Mouse (Mus musculus): ENCODE results near the gene Phf2.
A peak's percentile ranks its signal among the peaks of the same experiment; 100 is the strongest.

The Phf2 gene

DNA sequence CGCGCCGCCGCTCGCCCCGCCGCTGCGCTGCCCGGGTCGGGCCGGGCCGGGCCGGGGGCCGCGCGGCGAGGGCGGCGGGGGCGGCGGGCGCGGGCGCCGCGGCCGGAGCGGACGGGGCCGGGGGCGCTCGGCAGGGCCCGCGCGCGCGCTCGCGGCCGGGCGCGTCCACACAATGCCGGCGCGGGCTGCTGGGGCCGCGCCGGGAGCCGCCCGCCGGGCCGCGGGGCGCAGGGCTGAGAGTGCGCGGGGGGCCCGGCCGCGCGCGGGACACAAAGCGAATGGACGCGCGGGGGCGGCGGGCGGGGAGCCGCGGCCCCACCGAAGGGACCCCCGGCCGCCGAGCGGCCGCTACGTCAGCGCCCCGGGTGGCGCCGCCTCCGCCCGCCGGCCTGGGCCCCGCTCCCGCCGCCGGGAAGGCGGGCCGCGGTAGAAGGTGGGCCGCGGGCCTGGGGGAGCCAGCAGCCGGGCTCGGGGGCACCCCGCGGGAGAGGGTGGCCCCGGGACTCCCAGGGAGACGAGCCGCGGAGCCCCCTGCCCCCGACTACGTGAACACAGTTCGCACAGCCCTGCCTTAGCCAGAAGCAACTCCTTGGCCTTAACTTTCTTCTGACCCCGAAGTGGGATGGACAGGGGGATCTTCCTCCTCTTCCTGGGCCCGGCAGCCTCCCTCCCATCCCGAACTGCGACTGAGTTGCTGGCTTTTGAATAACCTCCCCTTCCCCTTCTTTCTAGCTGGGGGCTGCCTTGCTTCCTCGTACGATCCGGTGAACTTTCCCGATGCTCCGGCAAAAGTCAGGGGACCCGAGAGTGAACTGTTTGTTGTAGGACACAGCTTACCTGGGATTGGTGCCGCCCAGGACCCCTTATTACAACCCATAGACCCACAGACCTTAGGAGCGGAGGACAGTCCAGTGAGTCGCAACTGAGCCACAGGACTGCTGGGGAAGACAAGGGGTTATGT lies at the start of gene Phf2:
Gene Phf2, minus strand, starts transcription at position 349 of the 961 bp plus-strand sequence.
- peak; percentile 62 for DNase-seq

DNA sequence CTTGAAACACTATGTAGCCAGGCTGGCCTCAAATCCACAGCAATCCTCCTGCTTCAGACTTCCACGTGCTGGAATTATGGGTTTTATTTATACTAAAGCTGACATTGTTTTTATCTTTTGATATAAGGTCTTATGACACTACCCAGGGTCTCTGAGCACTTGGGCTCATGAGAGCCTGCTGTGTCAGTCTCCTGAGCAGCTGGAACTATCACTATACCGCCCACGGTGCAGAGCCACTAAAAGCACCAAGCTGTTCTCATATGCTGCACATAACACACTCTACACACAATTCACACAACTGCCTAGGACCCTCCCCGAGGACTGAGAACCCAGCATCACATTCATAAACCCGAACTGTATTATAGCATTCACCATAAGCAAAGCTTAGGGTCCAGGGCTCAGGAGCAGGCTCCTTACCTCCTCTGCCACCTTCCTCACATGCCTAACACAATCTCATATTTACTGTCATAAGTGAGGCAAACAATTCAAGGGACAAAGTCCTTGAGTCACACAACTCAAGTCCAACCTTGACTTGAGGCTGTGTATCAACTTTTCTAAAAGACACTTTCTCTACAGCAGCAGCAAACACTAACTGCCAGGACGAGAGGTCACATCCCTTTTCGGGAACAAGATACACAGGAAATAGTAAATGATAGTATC lies 49.0 kb upstream of the Phf2 start:
- DNase-seq, result no peak

DNA sequence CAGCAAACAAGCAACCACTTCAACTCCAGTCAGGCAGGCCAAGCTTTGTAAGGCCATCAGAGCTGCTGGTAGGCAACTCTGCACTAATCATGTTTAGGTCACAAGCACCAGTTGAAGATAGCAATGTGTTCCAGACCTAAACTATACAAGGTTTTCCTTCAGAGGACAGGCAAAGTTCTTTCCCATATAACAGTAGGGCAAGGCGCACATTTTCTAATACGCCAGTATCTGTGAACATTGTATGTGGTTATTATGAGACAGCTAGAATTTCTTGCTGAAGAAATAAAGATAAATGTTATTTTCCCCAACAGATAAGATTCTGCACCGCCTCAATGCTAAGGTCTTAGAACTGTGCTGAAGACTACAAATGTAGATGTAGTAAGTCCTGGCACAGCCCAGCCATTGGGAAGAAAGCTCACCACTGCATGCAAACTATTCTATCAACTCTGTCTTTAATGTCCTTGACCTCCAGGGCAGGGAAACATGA lies 46.2 kb upstream of the Phf2 start:
- DNase-seq, result no peak

DNA sequence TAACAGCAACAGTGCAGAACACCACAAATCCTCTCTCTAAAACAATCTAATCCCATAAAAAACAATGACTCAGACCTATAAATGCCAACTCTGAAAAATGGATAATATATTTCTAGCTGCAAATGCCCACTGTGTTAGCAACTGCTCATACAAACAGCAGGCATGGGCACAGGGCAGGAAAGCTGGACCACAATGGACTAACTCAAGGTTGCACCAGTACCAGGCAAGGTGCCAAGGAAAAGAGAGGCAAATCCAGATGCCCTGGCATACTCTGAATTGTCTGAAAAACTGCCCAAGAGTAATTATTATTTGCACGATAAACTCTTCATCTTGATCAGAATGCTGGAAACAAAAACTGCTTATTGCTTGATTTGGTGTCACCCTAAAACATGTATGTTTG lies 42.8 kb upstream of the Phf2 start:
- no peak for DNase-seq

DNA sequence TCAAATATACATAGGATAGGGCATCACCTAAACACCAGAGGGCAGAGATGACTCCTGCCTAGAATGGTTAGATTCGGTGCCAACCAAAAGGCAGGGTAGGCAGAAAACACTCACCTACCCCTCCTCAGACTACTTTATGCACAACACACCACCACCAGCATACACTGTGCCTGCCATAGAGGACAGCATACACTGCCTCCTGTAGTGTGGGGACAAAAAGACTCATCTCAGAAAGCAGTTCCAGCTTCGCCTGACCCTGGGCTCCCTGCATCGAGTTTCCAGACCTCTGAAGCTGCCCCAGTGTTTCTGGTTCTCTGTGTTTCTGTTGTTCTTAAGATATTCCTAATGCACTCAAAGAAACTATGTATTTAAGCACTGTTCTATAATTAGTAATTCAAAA lies 42.2 kb upstream of the Phf2 start:
- DNase-seq, result no peak

DNA sequence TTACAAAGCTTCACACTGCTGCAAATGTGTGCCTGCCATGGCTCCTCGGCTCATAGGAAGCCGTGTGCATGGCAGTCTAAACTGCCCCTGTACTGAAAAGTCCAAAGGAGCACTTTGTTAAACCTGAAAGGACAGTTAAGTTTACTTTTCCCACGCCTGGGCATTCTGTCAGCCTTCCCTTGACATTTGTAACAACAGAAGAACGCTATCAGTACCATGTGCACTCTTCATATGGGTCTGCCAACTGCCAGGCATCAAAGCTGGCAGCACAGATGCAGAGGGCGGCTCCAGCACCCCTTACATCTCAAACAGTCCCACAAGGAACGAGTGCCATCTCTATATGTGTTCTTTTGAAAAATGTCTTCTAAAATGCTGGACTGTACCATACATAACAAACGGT lies 40.5 kb upstream of the Phf2 start:
- no peak for DNase-seq

DNA sequence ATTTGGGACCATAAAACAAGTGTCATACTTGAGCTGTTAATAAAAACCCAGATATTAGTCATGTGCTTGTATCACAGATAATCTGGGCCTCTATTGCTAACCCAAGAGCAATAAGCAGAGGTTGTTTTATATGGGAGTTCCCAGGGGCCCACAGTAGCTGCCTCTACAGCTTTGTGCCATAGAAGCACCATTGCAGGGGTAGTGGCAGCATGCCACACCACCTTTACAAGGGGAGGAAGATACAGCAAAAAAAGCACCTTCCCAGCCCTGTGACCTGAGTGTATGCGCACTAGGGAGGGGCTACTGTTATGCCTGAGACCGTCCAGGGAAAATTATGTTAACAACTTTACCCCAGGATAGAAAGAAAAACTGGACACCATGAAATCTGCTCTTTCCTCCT lies 34.5 kb upstream of the Phf2 start:
- DNase-seq, result no peak

DNA sequence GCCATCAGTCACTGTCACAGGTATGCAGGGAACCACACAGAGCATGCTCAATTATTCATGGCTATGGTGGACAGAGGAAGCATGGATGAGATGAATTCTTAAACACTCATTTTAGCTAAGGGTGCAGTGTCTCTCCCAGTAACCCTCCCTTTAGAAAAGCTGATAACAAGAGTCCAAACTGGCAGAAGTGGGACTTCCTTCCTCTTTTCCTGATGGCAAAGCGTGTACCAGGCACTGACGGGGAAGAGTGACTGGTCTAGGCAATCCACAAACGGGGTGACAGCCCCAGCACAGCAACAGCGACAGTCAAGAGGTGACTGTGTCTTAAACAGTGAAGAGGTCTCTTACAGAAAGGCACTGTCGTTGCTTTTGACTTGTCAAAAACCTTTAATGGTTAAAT lies 24.5 kb upstream of the Phf2 start:
- no peak for DNase-seq

DNA sequence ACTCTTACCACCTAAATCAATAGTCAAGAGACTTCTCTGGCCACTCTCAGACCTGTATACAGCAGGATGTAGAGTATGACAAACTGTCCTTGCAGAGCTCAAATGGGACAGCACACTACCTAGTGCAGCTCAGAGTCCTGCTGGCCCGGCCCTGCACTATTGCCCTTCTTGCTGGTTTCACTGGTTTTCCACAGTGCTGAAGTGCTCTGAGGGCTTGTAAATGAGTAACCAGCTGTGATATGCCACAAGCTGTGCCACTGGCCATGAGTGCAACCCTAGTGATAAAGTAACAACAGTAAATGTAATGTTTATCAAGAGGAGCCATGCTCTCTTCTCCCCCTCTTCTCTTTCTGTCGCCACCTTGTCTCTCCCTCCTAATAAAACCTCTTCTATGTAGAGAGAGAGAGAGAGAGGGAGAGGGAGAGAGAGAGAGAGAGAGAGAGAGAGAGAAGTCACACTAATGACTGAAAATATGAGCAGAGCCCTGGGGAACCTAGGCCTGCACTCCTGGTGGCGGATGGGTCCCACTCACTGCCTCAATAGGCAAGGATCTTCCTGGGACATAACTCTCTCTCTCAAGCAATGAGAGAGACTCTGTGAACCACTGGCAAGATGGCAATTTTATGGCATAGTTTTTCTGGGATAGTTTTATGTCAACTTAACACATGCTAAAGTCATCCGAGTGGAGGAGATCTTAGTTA lies 19.5 kb upstream of the Phf2 start:
- DNase-seq, result no peak

DNA sequence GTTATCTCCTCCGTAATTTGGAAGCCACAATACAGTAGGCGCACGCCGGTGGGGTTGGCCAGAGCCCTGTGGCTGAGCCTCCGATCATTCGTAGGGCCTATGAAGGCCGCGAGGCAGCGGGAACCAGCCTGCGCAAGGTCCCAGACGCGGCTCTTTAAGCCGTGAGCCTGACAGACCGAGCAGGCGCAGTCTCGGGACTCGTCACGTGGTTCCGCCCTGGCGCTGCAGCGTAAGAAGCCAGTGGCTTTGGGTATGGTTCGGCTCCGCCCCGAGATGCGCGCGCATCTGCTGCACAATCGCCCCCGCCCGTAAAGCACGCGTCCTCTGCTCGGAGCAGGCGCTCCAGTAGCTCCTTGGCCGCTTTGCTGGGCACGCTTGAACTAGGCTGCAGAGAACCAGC lies 7.6 kb upstream of the Phf2 start:
- peak; percentile 99 for DNase-seq

DNA sequence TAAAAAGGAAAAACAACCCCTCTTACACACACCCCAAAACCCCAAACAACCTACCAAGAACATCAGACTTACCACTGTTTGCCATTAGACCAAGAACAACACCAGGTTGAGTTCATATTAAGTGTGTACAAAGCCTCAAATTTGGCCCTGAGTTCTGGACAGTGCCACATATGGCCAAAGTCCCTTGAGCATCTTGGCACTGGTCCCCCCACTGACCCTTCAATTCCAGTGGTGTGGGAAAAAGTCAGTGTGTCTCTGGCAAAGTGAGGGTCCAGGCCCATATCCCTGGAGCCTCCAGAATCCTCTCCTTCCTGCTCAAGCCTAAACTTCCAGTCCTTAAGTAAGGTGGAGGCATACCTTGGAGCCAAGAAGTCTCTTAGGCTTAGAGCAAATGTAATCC lies 6.9 kb upstream of the Phf2 start:
- no peak for DNase-seq

DNA sequence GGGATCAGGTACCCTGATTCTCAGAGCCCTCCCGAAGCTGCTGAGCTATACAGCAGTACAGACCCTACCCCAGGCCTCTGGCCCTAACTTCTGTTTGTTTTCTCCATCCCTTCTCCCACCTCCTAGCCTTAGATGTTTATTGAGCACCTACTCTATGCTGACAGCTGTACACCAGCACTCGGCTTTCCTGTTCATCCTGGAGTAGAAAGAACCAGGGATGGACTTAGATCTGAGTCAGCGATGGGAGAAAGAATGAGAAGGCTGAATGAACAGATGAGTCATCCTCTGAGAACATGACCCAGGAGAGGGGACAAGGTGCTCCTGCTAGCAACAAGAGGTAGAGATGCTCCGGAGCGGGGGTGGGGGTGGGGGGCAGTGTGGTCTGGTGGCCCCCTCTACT lies 1.8 kb upstream of the Phf2 start:
- no peak for DNase-seq

DNA sequence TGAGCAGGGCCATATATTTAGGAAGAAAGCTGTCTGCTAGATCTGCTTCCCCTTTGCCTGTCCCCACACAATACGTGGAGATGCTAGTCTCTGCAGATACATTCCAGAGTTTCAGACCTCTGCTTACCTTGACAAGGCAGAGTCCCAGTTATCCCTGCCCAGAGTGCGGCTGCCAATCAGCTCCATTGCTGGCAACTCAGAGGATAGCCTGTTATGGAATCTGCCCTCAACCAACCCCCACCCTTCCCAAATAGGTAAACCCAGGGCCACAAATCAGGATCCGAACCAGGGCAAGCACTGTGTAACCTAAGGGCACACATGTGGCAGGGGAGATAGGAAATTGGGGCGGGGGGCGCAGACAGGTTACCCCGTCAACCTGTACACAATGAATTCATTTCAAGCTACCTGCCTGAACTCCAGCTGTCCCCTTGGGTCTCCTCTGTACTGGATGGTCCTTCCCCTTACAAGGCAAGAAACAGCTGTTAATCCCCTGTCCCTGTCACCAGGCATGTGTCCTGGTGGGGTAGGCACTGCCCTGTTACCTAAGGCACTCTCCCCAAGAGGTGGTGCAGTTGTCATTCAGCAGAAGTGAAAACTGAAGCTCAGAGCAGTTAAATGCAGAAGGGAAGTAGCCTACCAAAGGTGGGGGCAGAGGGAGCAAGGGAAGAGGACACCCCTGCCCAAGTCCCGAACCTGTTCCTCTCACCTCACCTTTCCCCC lies 1.1 kb upstream of the Phf2 start:
- no peak for DNase-seq

DNA sequence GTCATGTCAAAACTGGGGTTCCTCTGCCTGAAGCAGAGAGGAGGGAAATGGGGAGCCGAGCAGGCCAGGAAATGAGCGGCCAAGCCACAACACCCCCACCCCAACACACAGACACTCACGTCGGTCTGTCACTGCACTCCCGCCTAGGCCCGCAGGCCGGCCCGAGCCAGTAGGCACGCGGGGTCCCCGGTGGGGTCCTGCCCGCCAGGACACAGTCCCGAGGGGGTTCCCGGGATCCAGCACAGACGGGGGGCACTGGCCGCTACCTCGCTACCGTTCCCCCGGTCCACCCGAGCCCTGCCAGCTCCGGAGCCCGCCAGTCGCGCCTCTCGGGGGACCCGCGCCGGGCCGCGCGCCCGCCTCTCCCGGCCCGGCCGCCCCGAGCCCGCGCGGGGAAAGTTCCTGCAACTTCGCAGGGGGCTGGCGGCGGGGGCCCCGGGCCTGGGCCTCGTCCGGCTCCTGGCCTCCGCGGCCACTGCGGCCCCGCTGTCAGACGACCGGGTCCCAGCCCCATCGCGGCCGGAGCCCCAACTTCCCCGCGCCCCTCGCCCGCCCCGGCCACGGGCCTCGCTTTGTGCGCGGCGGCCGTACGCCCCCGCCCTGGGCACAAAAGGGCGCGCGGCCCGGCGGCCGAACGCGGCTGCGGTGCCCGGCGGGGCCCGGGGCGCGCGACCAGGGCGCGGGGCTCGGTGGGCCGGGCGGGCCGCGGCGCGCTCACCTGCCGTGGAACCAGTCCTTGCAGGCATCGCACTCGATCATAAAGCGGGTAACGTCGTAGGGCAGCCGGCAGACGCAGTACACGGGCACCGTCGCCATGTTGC lies 759 bp downstream of the Phf2 start:
- peak; percentile 50 for DNase-seq

DNA sequence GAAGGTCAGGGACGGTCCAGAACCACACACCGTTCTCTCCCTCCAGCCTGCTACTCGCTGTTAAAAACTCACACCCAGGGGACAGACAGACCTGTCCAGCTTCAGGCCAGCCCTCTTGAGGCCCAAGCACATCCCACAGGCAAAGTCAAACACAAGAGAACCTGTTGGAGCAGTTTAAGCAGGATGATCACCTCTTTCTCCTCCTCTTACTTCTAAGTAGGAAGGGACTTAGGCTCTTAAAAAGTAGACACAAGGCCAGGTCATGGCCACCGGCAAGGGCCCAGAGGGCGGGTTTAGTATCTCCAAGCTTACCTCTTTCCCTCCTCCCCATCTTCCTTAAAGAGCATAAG lies 1.3 kb downstream of the Phf2 start:
- DNase-seq, result no peak

DNA sequence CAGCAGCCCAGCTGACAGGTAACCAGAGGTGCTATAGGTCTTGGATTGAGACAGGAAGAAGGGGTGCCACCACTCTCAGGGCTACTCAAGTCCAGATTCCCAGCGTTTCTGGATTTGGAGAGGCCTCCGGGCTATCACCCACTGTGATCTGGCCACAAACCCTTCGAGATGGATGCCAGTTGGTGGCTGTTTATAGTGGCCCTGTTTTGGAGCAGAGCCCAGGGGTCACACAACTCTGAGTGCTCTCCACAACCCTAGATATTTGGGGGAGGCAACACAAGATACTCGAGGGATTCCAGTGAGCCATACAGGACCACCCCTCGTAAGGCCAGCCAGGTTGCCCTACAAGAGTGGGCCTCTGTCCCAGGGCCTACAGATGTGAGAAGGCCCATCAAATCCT lies 1.8 kb downstream of the Phf2 start:
- DNase-seq, result no peak

DNA sequence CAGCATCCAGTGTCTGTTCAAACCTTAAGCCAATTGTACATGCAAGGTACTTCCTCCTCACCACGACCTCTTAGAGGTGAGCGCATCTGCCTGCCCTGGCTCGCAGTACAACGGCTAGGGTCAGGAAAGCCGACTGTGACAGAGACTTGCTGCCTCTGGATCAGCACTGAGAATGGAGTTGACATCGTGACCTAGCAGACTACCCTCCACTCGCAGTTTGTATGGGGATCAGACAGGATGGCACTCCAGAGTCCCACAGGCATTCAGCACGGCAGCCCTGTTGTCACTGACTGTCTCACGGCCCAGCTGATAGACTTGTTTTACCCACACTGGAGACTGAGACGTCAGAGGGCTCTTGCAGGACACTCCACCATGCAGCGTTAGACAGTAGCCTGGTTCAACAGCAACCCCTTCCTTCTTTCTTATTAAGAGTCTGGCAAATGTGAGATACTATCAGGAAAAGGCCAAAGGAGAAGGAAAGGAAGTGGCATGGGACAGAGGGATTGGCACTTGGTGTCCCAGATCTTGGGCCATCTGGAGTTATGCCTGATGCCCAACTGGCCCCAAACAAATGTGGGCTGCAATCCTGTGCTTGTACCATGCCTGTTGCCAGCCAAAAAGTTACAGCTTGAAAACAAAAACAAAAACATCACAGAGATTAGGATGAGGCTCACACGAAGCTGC lies 6.1 kb downstream of the Phf2 start:
- no peak for DNase-seq

DNA sequence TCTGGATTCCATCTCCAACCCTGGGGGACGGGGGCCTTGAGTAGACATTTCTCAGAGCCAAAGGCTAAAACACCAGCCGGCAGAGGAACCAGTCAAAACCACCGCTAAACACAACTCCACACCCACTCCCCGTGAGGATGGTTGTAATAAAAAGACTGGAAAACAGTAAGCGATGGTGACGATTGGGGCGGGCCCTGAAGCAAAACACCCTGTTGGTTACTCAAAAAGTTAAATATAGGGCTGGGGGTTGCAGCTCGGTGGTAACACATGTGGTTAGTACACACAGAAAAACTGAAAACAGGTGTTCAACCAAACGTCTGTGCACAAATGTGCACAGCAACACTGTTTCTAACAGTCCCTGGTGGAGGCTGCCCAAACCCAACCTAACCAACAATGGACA lies 7.4 kb downstream of the Phf2 start:
- no peak for DNase-seq

DNA sequence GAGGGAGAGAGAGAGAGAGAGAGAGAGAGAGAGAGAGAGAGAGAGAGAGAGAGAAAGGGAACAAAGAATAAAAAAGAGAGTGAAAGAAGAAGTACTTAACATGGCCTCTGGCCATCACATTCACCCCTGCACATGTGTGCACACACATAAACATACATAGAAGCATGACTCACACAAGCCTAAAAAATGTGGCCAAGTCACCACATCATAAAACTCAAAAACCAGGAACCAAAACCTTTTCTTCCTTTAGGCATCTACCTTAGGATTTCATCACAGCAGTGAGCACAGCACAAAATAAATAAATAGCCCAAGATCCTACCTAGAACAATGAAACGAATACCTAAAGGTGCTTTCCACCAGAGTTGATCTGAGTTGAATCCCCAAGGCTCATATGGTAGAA lies 9.0 kb downstream of the Phf2 start:
- no peak for DNase-seq

DNA sequence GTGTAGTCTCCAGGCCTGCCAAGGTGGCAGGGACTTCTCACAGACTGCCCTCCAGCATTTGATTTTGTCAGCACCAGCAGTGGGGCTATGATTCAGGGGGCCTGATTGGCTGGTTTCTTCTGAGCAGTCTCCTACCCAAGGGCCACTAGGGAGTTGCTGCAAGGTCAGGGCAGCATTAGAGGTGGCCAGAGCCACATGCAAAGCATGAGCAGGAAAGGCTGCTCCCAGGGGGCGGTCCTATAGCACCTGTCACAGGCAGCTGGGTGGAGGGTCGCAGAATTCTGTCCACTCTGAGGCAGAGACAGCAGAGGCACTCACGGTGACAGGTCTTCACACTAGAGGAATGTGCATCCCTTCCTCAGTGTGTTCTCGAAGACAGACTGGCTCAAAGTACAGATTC lies 12.1 kb downstream of the Phf2 start:
- no peak for DNase-seq

DNA sequence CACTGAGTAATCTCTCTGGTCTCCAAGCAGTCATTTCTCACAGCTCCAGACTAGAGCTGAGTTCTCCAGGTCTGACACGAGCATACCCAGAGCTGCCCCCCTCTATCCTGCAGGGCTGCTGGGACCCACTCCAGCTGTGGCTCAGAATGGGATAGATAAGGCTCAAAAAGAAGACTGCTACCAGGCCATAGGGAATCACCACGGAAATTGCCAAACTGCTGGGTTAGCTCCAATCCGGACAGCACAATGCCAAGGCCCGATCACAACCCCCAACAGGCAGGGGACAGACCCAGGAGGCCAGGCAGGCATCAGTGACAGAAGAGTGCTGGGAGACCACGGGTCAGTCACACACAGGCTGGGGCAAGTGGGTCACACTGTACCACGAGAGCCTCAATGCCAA lies 12.9 kb downstream of the Phf2 start:
- no peak for DNase-seq
